Mouse (Mus musculus) MEL (cell line): ENCODE measurements around the gene Farp2. TPM values are rescaled to one million over a fixed set of nuclear protein-coding genes. Genes with fewer than 3 reads are reported as not detected.

Experiments used
- DNase-seq: peaks from one replicate; pipeline ENCODE4 v3.0.0; 2011; ENCODE audit warnings: low read depth, low spot score
- H3K27ac ChIP-seq: 2 replicates; pipeline ENCODE4 v1.5.1; 2012; ENCODE audit warnings: low read depth, mild to moderate bottlenecking, control low read depth, low read length, moderate library complexity; ENCODE audit not compliant: control insufficient read depth
- H3K27me3 ChIP-seq, 2 experiments: fragments of 150-350 bp in 1 of 2; sonication (generic) in 1 of 2; 2 replicates each; pipeline ENCODE4 v1.6.1; 2012; ENCODE audit warnings: low read length in 2 of 2, mild to moderate bottlenecking in 2 of 2, improper control_type of control experiment in 1 of 2, moderate library complexity in 1 of 2; ENCODE audit not compliant: insufficient read depth in 2 of 2, control insufficient read depth in 1 of 2
- H3K36me3 ChIP-seq, 2 experiments: 2 replicates each; pipeline ENCODE4 v1.6.1; 2012 to 2014; ENCODE audit warnings: low read length in 2 of 2, improper control_type of control experiment in 1 of 2, inconsistent platforms in 1 of 2, mild to moderate bottlenecking in 1 of 2; ENCODE audit not compliant: insufficient read depth in 2 of 2, control insufficient read depth in 1 of 2
- H3K4me1 ChIP-seq, 2 experiments: fragments of 150-350 bp in 1 of 2; sonication (generic) in 1 of 2; 2 replicates each; pipeline ENCODE4 v1.6.1; 2012; ENCODE audit warnings: low read length in 2 of 2, improper control_type of control experiment in 1 of 2, mild to moderate bottlenecking in 1 of 2; ENCODE audit not compliant: insufficient read depth in 2 of 2, control insufficient read depth in 1 of 2
- H3K4me3 ChIP-seq, 2 experiments: fragments of 150-350 bp in 1 of 2; sonication (generic) in 1 of 2; 2 replicates each; pipeline ENCODE4 v1.5.1; 2012; ENCODE audit warnings: low read depth in 2 of 2, low read length in 2 of 2, mild to moderate bottlenecking in 2 of 2, moderate library complexity in 2 of 2, control low read depth in 1 of 2, improper control_type of control experiment in 1 of 2; ENCODE audit not compliant: control insufficient read depth in 1 of 2, insufficient read depth in 1 of 2
- H3K79me2 ChIP-seq: 2 replicates; pipeline ENCODE4 v1.6.1; 2012; ENCODE audit warnings: mild to moderate bottlenecking, low read length, moderate library complexity; ENCODE audit not compliant: control insufficient read depth, poor library complexity, insufficient read depth
- H3K9ac ChIP-seq: 2 replicates; pipeline ENCODE4 v1.6.1; 2012; ENCODE audit warnings: low read depth, mild to moderate bottlenecking, control low read depth, low read length, moderate library complexity; ENCODE audit not compliant: control insufficient read depth, poor library complexity, severe bottlenecking
- H3K9me3 ChIP-seq: fragments of 150-350 bp; sonication (generic); replicated peaks from 2 replicates; pipeline ENCODE4 v1.6.1; 2012; ENCODE audit warnings: mild to moderate bottlenecking, low read length, improper control_type of control experiment, moderate library complexity; ENCODE audit not compliant: insufficient read depth
- BHLHE40 ChIP-seq: IDR thresholded peaks from 2 replicates; pipeline ENCODE4 v1.6.1; 2012; ENCODE audit warnings: low read depth, mild to moderate bottlenecking, inconsistent platforms, low read length, improper control_type of control experiment, borderline replicate concordance
- CHD1 ChIP-seq: IDR thresholded peaks from 2 replicates; pipeline ENCODE4 v1.6.1; 2012; ENCODE audit warnings: low read depth, mild to moderate bottlenecking, inconsistent platforms, low read length, improper control_type of control experiment
- CHD2 ChIP-seq: IDR thresholded peaks from 2 replicates; pipeline ENCODE4 v1.6.1; 2011; ENCODE audit warnings: low read length, improper control_type of control experiment
- CTCF ChIP-seq, 3 experiments: IDR thresholded peaks in 2 of 3; conservative IDR thresholded peaks in 1 of 3; 2 replicates each; pipeline ENCODE4 v1.5.1; 2011 to 2012; ENCODE audit warnings: low read length in 3 of 3, low read depth in 2 of 3, mild to moderate bottlenecking in 2 of 3, improper control_type of control experiment in 1 of 3, inconsistent platforms in 1 of 3, mixed read lengths in 1 of 3, moderate library complexity in 1 of 3; ENCODE audit not compliant: control insufficient read depth in 1 of 3, insufficient read depth in 1 of 3, poor library complexity in 1 of 3, severe bottlenecking in 1 of 3
- E2F4 ChIP-seq: IDR thresholded peaks from 2 replicates; pipeline ENCODE4 v1.6.1; 2011; ENCODE audit warnings: low read depth, low read length, improper control_type of control experiment, borderline replicate concordance
- ELF1 ChIP-seq: IDR thresholded peaks from 2 replicates; pipeline ENCODE4 v1.6.1; 2014; ENCODE audit warnings: low read depth, mild to moderate bottlenecking, inconsistent platforms, low read length, improper control_type of control experiment, moderate library complexity
- ETS1 ChIP-seq: IDR thresholded peaks from 2 replicates; pipeline ENCODE4 v1.6.1; 2012; ENCODE audit warnings: low read depth, mild to moderate bottlenecking, inconsistent platforms, low read length, improper control_type of control experiment, moderate library complexity
- GATA1 ChIP-seq: IDR thresholded peaks from 2 replicates; pipeline ENCODE4 v1.6.1; 2011; ENCODE audit warnings: low read depth, low read length, improper control_type of control experiment
- HCFC1 ChIP-seq: IDR thresholded peaks from 2 replicates; pipeline ENCODE4 v1.6.1; 2012; ENCODE audit warnings: low read depth, mild to moderate bottlenecking, inconsistent platforms, low read length, improper control_type of control experiment, moderate library complexity
- MAFK ChIP-seq: IDR thresholded peaks from 2 replicates; pipeline ENCODE4 v1.6.1; 2011; ENCODE audit warnings: low read depth, mild to moderate bottlenecking, low read length, improper control_type of control experiment, borderline replicate concordance
- MAZ ChIP-seq: IDR thresholded peaks from 2 replicates; pipeline ENCODE4 v1.6.1; 2012; ENCODE audit warnings: low read depth, mild to moderate bottlenecking, inconsistent platforms, low read length, improper control_type of control experiment
- MEF2A ChIP-seq: IDR thresholded peaks from 2 replicates; pipeline ENCODE4 v1.6.1; 2014; ENCODE audit warnings: low read depth, mild to moderate bottlenecking, inconsistent platforms, low read length, improper control_type of control experiment; ENCODE audit not compliant: poor library complexity, insufficient replicate concordance, severe bottlenecking; ENCODE audit errors: extremely low read depth
- MXI1 ChIP-seq: IDR thresholded peaks from 2 replicates; pipeline ENCODE4 v1.6.1; 2011; ENCODE audit warnings: mild to moderate bottlenecking, low read depth, low read length, improper control_type of control experiment
- MYB ChIP-seq: IDR thresholded peaks from 2 replicates; pipeline ENCODE4 v1.6.1; 2011; ENCODE audit warnings: mild to moderate bottlenecking, low read depth, low read length, improper control_type of control experiment
- MYC ChIP-seq: IDR thresholded peaks from 2 replicates; pipeline ENCODE4 v1.6.1; 2011; ENCODE audit warnings: low read depth, mild to moderate bottlenecking, low read length, improper control_type of control experiment, moderate library complexity
- NELFE ChIP-seq: IDR thresholded peaks from 2 replicates; pipeline ENCODE4 v1.6.1; 2011; ENCODE audit warnings: low read depth, low read length, improper control_type of control experiment
- POLR2A ChIP-seq, 2 experiments: IDR thresholded peaks; 2 replicates each; pipeline ENCODE4 v1.6.1; 2011 to 2012; ENCODE audit warnings: low read length in 2 of 2, mild to moderate bottlenecking in 2 of 2, control low read depth in 1 of 2, improper control_type of control experiment in 1 of 2, low read depth in 1 of 2, moderate library complexity in 1 of 2; ENCODE audit not compliant: control insufficient read depth in 1 of 2, insufficient read depth in 1 of 2, poor library complexity in 1 of 2
- POLR2AphosphoS2 ChIP-seq: IDR thresholded peaks from 2 replicates; pipeline ENCODE4 v1.6.1; 2011; ENCODE audit warnings: low read length, improper control_type of control experiment
- POLR2AphosphoS5 ChIP-seq: IDR thresholded peaks from 2 replicates; pipeline ENCODE4 v1.6.1; 2012; ENCODE audit warnings: low read depth, borderline replicate concordance, mild to moderate bottlenecking, inconsistent platforms, low read length, moderate library complexity, mixed read lengths
- RCOR1 ChIP-seq: IDR thresholded peaks from 2 replicates; pipeline ENCODE4 v1.6.1; 2012; ENCODE audit warnings: low read depth, mild to moderate bottlenecking, inconsistent platforms, low read length, improper control_type of control experiment
- SIN3A ChIP-seq: IDR thresholded peaks from 2 replicates; pipeline ENCODE4 v1.6.1; 2012; ENCODE audit warnings: low read length, improper control_type of control experiment, inconsistent platforms
- SMC3 ChIP-seq: IDR thresholded peaks from 2 replicates; pipeline ENCODE4 v1.6.1; 2011; ENCODE audit warnings: low read depth, low read length, improper control_type of control experiment
- TAL1 ChIP-seq: IDR thresholded peaks from 2 replicates; pipeline ENCODE4 v1.6.1; 2012; ENCODE audit warnings: mild to moderate bottlenecking, inconsistent platforms, low read length, moderate library complexity, mixed read lengths
- TBP ChIP-seq: IDR thresholded peaks from 2 replicates; pipeline ENCODE4 v1.8.0; 2011; ENCODE audit warnings: low read depth, low read length, improper control_type of control experiment
- UBTF ChIP-seq: IDR thresholded peaks from 2 replicates; pipeline ENCODE4 v1.6.1; 2012; ENCODE audit warnings: low read depth, mild to moderate bottlenecking, inconsistent platforms, low read length, improper control_type of control experiment, moderate library complexity, borderline replicate concordance; ENCODE audit not compliant: insufficient read depth
- USF1 ChIP-seq: IDR thresholded peaks from 2 replicates; pipeline ENCODE4 v1.6.1; 2014; ENCODE audit warnings: low read depth, mild to moderate bottlenecking, inconsistent platforms, low read length, improper control_type of control experiment, moderate library complexity
- USF2 ChIP-seq, 2 experiments: IDR thresholded peaks; 2 replicates each; pipeline ENCODE4 v1.6.1; 2011 to 2012; ENCODE audit warnings: improper control_type of control experiment in 2 of 2, low read length in 2 of 2, borderline replicate concordance in 1 of 2, inconsistent platforms in 1 of 2, low read depth in 1 of 2, mild to moderate bottlenecking in 1 of 2; ENCODE audit not compliant: insufficient read depth in 1 of 2
- ZC3H11A ChIP-seq: IDR thresholded peaks from 2 replicates; pipeline ENCODE4 v1.6.1; 2012; ENCODE audit warnings: low read depth, mild to moderate bottlenecking, inconsistent platforms, low read length, improper control_type of control experiment
- ZKSCAN1 ChIP-seq: IDR thresholded peaks from 2 replicates; pipeline ENCODE4 v1.6.1; 2012; ENCODE audit warnings: low read depth, mild to moderate bottlenecking, inconsistent platforms, low read length, improper control_type of control experiment, moderate library complexity
- ZMIZ1 ChIP-seq: IDR thresholded peaks from 2 replicates; pipeline ENCODE4 v1.6.1; 2012; ENCODE audit warnings: low read depth, mild to moderate bottlenecking, inconsistent platforms, low read length, improper control_type of control experiment, moderate library complexity
- polyA plus RNA-seq, 2 experiments: library from polyadenylated mRNA; stranded (reverse) in 1 of 2; unstranded in 1 of 2; fragments of >175 nt in 1 of 2; fragments of >200 nt in 1 of 2; gene quantifications; 2 replicates each; pipeline versions ENCODE4 v1.2.1 to v1.2.4; 2012; ENCODE audit warnings: low replicate concordance in 2 of 2, low read depth in 1 of 2; ENCODE audit not compliant: insufficient read length in 2 of 2, insufficient read depth in 1 of 2, missing spikeins in 1 of 2
- total RNA-seq: library from RNA; depleted of rRNA; stranded (reverse); fragments of 300-350 nt; gene quantifications from 2 replicates; pipeline ENCODE4 v1.2.3, GENCODE M21; 2012

The Farp2 gene
- total and polyA plus RNA-seq, 3 experiments: 9.7 to 12.0 TPM; not detected in 1

DNA sequence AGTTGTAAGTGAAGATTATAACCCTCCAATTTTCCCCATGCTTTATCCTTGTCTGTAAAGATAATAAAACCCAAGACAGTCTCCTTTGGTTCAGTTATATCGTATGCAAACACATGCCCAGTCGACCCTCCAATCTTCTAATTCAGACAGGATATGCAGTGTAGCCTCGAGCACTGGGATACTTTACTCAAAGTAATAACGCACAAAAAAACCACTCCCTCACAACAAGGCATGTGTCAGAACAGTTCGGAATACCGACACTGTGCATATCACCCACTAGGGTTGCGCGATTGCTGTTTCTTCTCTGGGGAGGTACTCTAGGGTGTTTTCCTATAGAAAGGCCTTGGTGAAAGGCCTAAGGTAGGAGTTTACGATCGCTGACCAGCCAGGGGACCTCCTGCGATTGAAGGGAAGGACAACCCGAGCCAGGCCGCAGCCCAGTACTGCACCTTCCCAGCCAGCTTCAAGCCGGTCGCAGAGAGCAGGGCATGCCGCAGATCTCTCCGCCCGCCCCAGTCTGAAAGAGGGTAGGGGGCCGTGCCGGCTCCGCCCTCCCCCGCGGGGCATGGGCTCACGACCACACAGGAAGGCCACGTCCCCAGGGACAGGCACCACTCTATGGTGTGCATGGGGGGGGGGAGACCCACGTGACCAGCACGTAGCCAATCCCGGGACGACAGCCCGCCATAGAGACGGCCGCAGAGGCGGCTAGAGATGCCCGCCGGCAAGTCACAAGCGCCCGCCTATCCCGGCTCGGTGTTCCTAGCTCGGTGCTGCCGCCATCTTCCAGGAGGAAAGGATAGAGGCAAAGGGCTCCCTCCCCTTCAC, 33.9 kb upstream of the Farp2 start (continued):
- TF ChIP-seq MYC: peak; percentile 86
- no peak for TF ChIP-seq CHD2
- no peak; the same call in 1 of the 2 replicates for TF ChIP-seq RCOR1
- TF ChIP-seq POLR2A (IDR thresholded peaks at IDR 0.05; ENCODE audit: control insufficient read depth in 1 of 2, insufficient read depth in 1 of 2, low read depth in 1 of 2, low read length in 2 of 2, poor library complexity in 1 of 2): peak; percentile 80 to 85
- no peak for TF ChIP-seq E2F4

- H3K4me3 ChIP-seq: peak within 1 kb of the TSS; percentile 82 to 86
- H3K4me1 ChIP-seq: peaks cover 11 to 32% of the 10 kb centered on the region in 2 experiments
- TF ChIP-seq NELFE (peak; percentile 73), ZC3H11A (no peak), MEF2A (no peak), POLR2AphosphoS5 (no peak), CHD2 (peak; percentile 35; the same call in 1 of the 2 replicates), MAZ (peak; percentile 99), ELF1 (peak; percentile 89), SMC3 (no peak), USF1 (peak; percentile 57), USF2 (IDR thresholded peaks at IDR 0.05; ENCODE audit: borderline replicate concordance in 1 of 2, insufficient read depth in 1 of 2, low read depth in 1 of 2, low read length in 2 of 2) (no peak), TBP (peak; percentile 86), RCOR1 (no peak; the same call in 1 of the 2 replicates), ETS1 (peak; percentile 41; the same call in 1 of the 2 replicates), MYB (peak; percentile 71), UBTF (no peak), BHLHE40 (peak; percentile 54), TAL1 (no peak), MAFK (no peak), E2F4 (peak; percentile 62; the same call in 1 of the 2 replicates), POLR2AphosphoS2 (peak; percentile 89; the same call in 1 of the 2 replicates), SIN3A (peak; percentile 88; the same call in 1 of the 2 replicates), MXI1 (peak; percentile 86), HCFC1 (peak; percentile 87), ZMIZ1 (peak; percentile 90), CHD1 (peak; percentile 91; the same call in 1 of the 2 replicates), MYC (peak; percentile 87), GATA1 (no peak), CTCF (IDR thresholded peaks at IDR 0.05 in 2 of 3, conservative IDR thresholded peaks at IDR 0.05 in 1 of 3; ENCODE audit: control insufficient read depth in 1 of 3, insufficient read depth in 1 of 3, low read depth in 2 of 3, low read length in 3 of 3, poor library complexity in 1 of 3, severe bottlenecking in 1 of 3) (peak in 1 of 3 experiments; percentile 4; a peak in 1 of 6 replicates), ZKSCAN1 (no peak)
Observed at GRCm38 (mm10) chr1:93478586-93479475, 33.0 kb upstream of the Farp2 start, which contains the start of gene Hdlbp. Gene Hdlbp (minus strand): TSS chr1:93478815.

More at GRCm38 (mm10) chr1:93478586-93479475, 33.0 kb upstream of the Farp2 start, which contains the start of gene Hdlbp:
- Histone ChIP-seq H3K36me3 (peaks cover 6 to 53% of the 10 kb centered on the region in 2 experiments), H3K27ac (peak within 1 kb of the TSS; percentile 96), H3K9ac (peak within 1 kb of the TSS; percentile 91), H3K9me3 (no peaks in the 10 kb centered on the region), H3K27me3 (no peaks in the 10 kb centered on the region), H3K79me2 (peaks cover 68% of the 10 kb centered on the region)
- peak; percentile 100 for DNase-seq
